13 mouse cellular contexts compared by ENCODE assay signal in genomic region chr6:135250926-135251699, GRCm38 (mm10). TPM values are rescaled to one million over a fixed set of nuclear protein-coding genes. Genes with fewer than 3 reads are reported as not detected.
A peak's percentile ranks its signal among the peaks of the same experiment; 100 is the strongest.
DNase-seq lines count a peak whose midpoint lies in the region; ATAC-seq lines count a peak whose summit lies in the region.
"Had no signal": no experiment of that assay in that cellular context is flagged by ENCODE, and none has a peak within 500 bp of the region (broad histone marks: within the 10 kb centered on the region; RNA-seq: fewer than 3 reads in every experiment).

No protein-coding gene starts in this region.

- H3K27ac ChIP-seq in heart, embryonic 13.5 days (replicated peaks): peak overlapping the region; percentile 70
- H3K27ac ChIP-seq in heart, embryonic 16.5 days (ENCODE audit: low read length): peak overlapping the region; percentile 26
- H3K27ac ChIP-seq: liver, embryonic 12.5 days had no signal

- intact Hi-C loops in heart, postnatal 10 days (cut with DNase I): loop anchor here (2.0 kb wide), 1 partner anchor 112 kb away; the partner anchor contains the start of gene Emp1

- ATAC-seq in heart, embryonic 13.5 days (ENCODE audit: extremely low read depth, insufficient number of reproducible peaks, low FRiP score, low TSS enrichment): no peak
- ATAC-seq in heart, embryonic 16.5 days (replicated peaks; ENCODE audit: extremely low read depth, insufficient read depth, low FRiP score): no peak
- no peak for ATAC-seq in activated CD4-positive, CD25-positive, alpha-beta regulatory T cell, adult 4 months
- ATAC-seq: liver, embryonic 12.5 days had no signal

- H3K27me3 ChIP-seq in heart, embryonic 13.5 days (replicated peaks): 0 out of 2 replicates have a peak, but pooled peaks cover 7% of the 10 kb centered on the region
- H3K27me3 ChIP-seq in heart, embryonic 16.5 days (ENCODE audit: control insufficient read depth, insufficient read depth, low read length): no peaks in the 10 kb centered on the region; the same call in 1 of the 2 replicates
- H3K27me3 ChIP-seq: CH12.LX had no signal

- no peak for DNase-seq in heart, postnatal 10 days
- DNase-seq in NIH3T3 (ENCODE audit: low read depth) (peak; percentile 20), liver (no peak)
- DNase-seq in lung, postnatal 10 days: peak; percentile 59
- DNase-seq in embryo, embryonic 11 days: no peak
- DNase-seq: thymus, adult 2 months had no signal

- H3K9me3 ChIP-seq in heart, embryonic 13.5 days: peaks cover 7% of the 10 kb centered on the region
- no peaks in the 10 kb centered on the region; the same call in 1 of the 2 replicates for H3K9me3 ChIP-seq in heart, embryonic 16.5 days (replicated peaks; ENCODE audit: control insufficient read depth, low read length)
- H3K9me3 ChIP-seq: liver, embryonic 12.5 days had no signal

- 61% methylated on average over 19 of the region's 19 CpGs for WGBS in heart, embryonic 13.5 days
- 61% methylated on average over 19 of the region's 19 CpGs for WGBS in heart, embryonic 16.5 days

- no peak overlapping the region for H3K4me3 ChIP-seq in heart, embryonic 13.5 days
- H3K4me3 ChIP-seq in heart, embryonic 16.5 days (ENCODE audit: low read length): no peak overlapping the region
- H3K4me3 ChIP-seq: liver, embryonic 12.5 days had no signal

- peaks cover 36% of the 10 kb centered on the region for H3K4me1 ChIP-seq in heart, embryonic 13.5 days
- H3K4me1 ChIP-seq in heart, embryonic 16.5 days (ENCODE audit: control insufficient read depth, insufficient read depth, low read length): peaks cover 25% of the 10 kb centered on the region

- no peak overlapping the region for H3K9ac ChIP-seq in heart, embryonic 13.5 days
- no peak overlapping the region for H3K9ac ChIP-seq in heart, embryonic 16.5 days (ENCODE audit: low read length)
- H3K9ac ChIP-seq: liver, embryonic 12.5 days had no signal

- H3K4me2 ChIP-seq in heart, embryonic 13.5 days: peak overlapping the region; percentile 67; the same call in 1 of the 2 replicates
- no peak overlapping the region; the same call in 1 of the 2 replicates for H3K4me2 ChIP-seq in heart, embryonic 16.5 days (ENCODE audit: low read depth, low read length)
- H3K4me2 ChIP-seq: liver, embryonic 12.5 days had no signal

- no peaks in the 10 kb centered on the region for H3K36me3 ChIP-seq in heart, embryonic 13.5 days
- no peaks in the 10 kb centered on the region for H3K36me3 ChIP-seq in heart, embryonic 16.5 days (ENCODE audit: control insufficient read depth, insufficient read depth)
- H3K36me3 ChIP-seq: liver, embryonic 12.5 days had no signal

RNA-seq across cellular contexts. Expression of gene Gsg1, which starts 3.0 kb away (rescaled TPM):
- polyA plus RNA-seq in heart, embryonic 13.5 days (2015; fragmentation: Nextera tagmentation; extraction: Ambion mirVana): 0.51 and 0.56 TPM in 2 replicates
- under 1 TPM; 0.32 to 0.89 TPM for total RNA-seq in heart, postnatal 10 days (2021)
- polyA plus RNA-seq in heart, embryonic 16.5 days (2015; fragmentation: Nextera tagmentation; extraction: Ambion mirVana): 0.64 and 0.66 TPM in 2 replicates
- not detected for polyA plus RNA-seq in activated CD4-positive, CD25-positive, alpha-beta regulatory T cell, adult 4 months (2017; shearing (Covaris generic))
- total RNA-seq: adrenal gland, postnatal 4 days; CH12.LX had no signal

RNA-seq across cellular contexts. Expression of gene Hebp1, which starts 53.3 kb away (rescaled TPM):
- polyA plus RNA-seq in heart, embryonic 13.5 days (2015; fragmentation: Nextera tagmentation; extraction: Ambion mirVana): 14.5 and 15.9 TPM in 2 replicates
- 10 to 100 TPM; 58.5 to 59.0 TPM for total RNA-seq in heart, postnatal 10 days (2021)
- polyA plus RNA-seq in heart, embryonic 16.5 days (2015; fragmentation: Nextera tagmentation; extraction: Ambion mirVana): 11.9 and 15.1 TPM in 2 replicates
- 1 to 10 TPM in 1 of 2 experiments, under 1 TPM in 1; 0.42 to 2.4 TPM for polyA plus RNA-seq in activated CD4-positive, CD25-positive, alpha-beta regulatory T cell, adult 4 months (2017; shearing (Covaris generic))
- total RNA-seq: CH12.LX had no signal

RNA-seq across cellular contexts. Expression of gene Fam234b, which starts 53.3 kb away (rescaled TPM):
- polyA plus RNA-seq in heart, embryonic 13.5 days (2015; fragmentation: Nextera tagmentation; extraction: Ambion mirVana): 8.0 and 8.4 TPM in 2 replicates
- total RNA-seq in heart, postnatal 10 days (2021): 1 to 10 TPM; 5.6 to 7.5 TPM
- 11.0 and 12.2 TPM in 2 replicates for polyA plus RNA-seq in heart, embryonic 16.5 days (2015; fragmentation: Nextera tagmentation; extraction: Ambion mirVana)
- 10 to 100 TPM; 23.6 to 23.8 TPM for polyA plus RNA-seq in activated CD4-positive, CD25-positive, alpha-beta regulatory T cell, adult 4 months (2017; shearing (Covaris generic))

RNA-seq across cellular contexts. Expression of gene Pbp2, which starts 59.1 kb away (rescaled TPM):
- polyA plus RNA-seq in heart, embryonic 13.5 days (2015; fragmentation: Nextera tagmentation; extraction: Ambion mirVana): not detected in 2 replicates
- total RNA-seq in heart, postnatal 10 days (2021): not detected
- not detected in 2 replicates for polyA plus RNA-seq in heart, embryonic 16.5 days (2015; fragmentation: Nextera tagmentation; extraction: Ambion mirVana)
- not detected for polyA plus RNA-seq in activated CD4-positive, CD25-positive, alpha-beta regulatory T cell, adult 4 months (2017; shearing (Covaris generic))
- total RNA-seq: adrenal gland, postnatal 4 days; CH12.LX; common myeloid progenitor, adult 5-6 weeks had no signal
- polyA plus RNA-seq: liver, embryonic 12.5 days; thymus, adult 2 months had no signal

Comparison
In these comparisons a context has a peak if more than half of its experiments do, and no peak if none do; other contexts are left out.
1. DNase-seq: peak in NIH3T3 (single experiment) and lung, postnatal 10 days (single experiment); none in heart, postnatal 10 days (0 of 2), embryo, embryonic 11 days (single experiment) and liver (single experiment).